Mouse (Mus musculus) G1E (cell line): Measurements from ENCODE around the gene Alx3.

Experiments
- CTCF ChIP-seq: IDR thresholded peaks from 2 replicates; pipeline ENCODE4 v1.5.1; 2012; ENCODE audit warnings: low read depth, low read length, inconsistent platforms, mixed read lengths
- GATA1 ChIP-seq: IDR thresholded peaks from 2 replicates; pipeline ENCODE4 v1.6.1; 2012; ENCODE audit warnings: borderline replicate concordance, low read length, inconsistent platforms, mixed read lengths

DNA sequence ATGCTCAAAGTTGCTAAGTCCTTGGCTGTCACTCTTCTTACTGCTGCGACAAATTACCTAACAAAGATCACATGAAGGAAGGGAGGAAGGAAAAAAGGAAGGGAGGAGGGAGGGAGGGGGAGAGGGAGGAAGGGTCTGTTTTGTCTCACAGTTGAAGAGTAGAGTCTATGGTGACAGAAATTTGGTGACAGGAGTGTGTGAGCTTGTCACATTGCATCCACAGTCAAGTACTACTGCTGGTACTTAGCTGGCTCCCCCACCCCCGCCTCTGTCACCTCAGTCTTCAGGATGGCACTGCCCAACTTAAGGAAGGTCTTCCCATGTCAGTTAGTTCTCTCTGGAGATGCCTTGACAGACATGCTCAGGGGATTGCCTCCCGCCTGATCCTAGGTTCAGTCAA lies 41.4 kb downstream of the Alx3 start:
- TF ChIP-seq GATA1 (no peak), CTCF (no peak)
